Mouse (Mus musculus) neural tube, embryonic 12.5 days (tissue): ENCODE measurements around the gene Npvf. TPM values are rescaled to one million over a fixed set of nuclear protein-coding genes. Genes with fewer than 3 reads are reported as not detected.
"Not testable (repeated sequence)": the region's sequence is repeated elsewhere in the genome, so short reads cannot be mapped to it uniquely, and the experiment has no call there.

Experiments used
- ATAC-seq: fragments of 200-750 bp; cut with Nextera tagmentation; 2 replicates; pipeline ENCODE4 v1.8.0; 2017; ENCODE audit warnings: low read depth, mild to moderate bottlenecking, moderate TSS enrichment, moderate library complexity; ENCODE audit not compliant: low FRiP score
- H3K27ac ChIP-seq: fragments of 300-500 bp; sonication (generic); 2 replicates; pipeline ENCODE4 v1.5.1; 2016
- H3K27me3 ChIP-seq: fragments of 300-500 bp; sonication (generic); replicated peaks from 2 replicates; pipeline ENCODE4 v1.6.1; 2016; ENCODE audit warnings: mild to moderate bottlenecking
- H3K36me3 ChIP-seq: fragments of 300-500 bp; sonication (generic); 2 replicates; pipeline ENCODE4 v1.6.1; 2016; ENCODE audit warnings: mild to moderate bottlenecking
- H3K4me1 ChIP-seq: fragments of 300-500 bp; sonication (generic); 2 replicates; pipeline ENCODE4 v1.6.1; 2016
- H3K4me2 ChIP-seq: fragments of 300-500 bp; sonication (generic); replicated peaks from 2 replicates; pipeline ENCODE4 v1.6.1; 2016; ENCODE audit warnings: mild to moderate bottlenecking
- H3K4me3 ChIP-seq: fragments of 300-500 bp; sonication (generic); 2 replicates; pipeline ENCODE4 v1.5.1; 2016
- H3K9ac ChIP-seq: fragments of 300-500 bp; sonication (generic); 2 replicates; pipeline ENCODE4 v1.6.1; 2016; ENCODE audit warnings: mild to moderate bottlenecking
- H3K9me3 ChIP-seq: fragments of 300-500 bp; sonication (generic); 2 replicates; pipeline ENCODE4 v1.6.1; 2016; ENCODE audit warnings: mild to moderate bottlenecking
- WGBS: fragments of 180-500 bp; shearing (Covaris S2); methylation state at CpG from one replicate; pipeline ENCODE4 v1.1.7; 2016; 5-methylcytosine and 5-hydroxymethylcytosine counted together
- polyA plus RNA-seq: library from polyadenylated mRNA; unstranded; fragments of >200 nt; fragmentation: Nextera tagmentation; extraction: Ambion mirVana; gene quantifications from 2 replicates; pipeline ENCODE4 v1.2.1, GENCODE M21; 2016

Npvf gene
- polyA plus RNA-seq, 1 experiment from 2014 or later, result not detected

DNA sequence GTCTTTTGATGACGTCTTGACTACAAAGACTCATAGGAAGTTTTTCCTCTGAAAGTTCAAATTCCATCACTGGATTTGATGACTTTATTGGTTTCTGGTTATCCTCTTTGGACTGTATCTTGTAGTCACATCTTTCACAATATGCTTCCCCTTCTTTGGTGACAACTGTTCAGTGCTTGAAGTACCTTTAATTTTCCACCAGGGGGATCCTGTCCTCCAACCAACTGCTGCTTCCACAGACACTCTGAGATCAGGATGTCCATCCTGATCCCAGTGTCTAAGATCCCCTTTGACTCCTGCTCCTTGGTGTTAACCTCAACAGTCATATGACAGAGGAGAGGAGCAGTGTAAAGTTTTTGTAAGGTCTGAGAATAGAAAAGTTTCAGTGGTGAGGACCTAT, 36.0 kb downstream of the Npvf start:
- H3K4me2 ChIP-seq, H3K27ac ChIP-seq, H3K4me1 ChIP-seq, ATAC-seq, H3K36me3 ChIP-seq, H3K9ac ChIP-seq, H3K27me3 ChIP-seq, H3K9me3 ChIP-seq, H3K4me3 ChIP-seq: not testable (repeated sequence)
- 94% methylated on average over 1 of the region's 1 CpGs for WGBS

DNA sequence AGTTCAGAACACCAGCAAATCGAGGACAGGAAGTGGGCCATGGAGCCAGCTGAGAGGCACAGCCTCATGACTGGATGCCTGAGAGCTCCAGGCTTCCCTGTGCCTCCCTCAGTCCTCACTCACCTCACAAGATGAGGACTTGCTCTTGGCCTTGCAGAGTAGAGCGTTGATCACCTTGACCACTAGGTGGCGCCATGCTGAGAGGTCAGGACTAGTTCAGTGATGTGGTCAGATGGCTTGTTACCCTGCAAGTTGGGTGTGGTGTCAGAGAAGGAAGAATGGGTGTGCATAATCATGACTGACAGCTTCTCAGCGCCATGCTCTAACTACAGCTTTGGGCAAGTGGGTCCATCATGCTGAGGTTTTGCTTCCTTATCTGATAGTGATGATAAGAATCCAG, 52.6 kb downstream of the Npvf start:
- Histone ChIP-seq H3K4me3 (no peak overlapping the region), H3K9ac (no peak overlapping the region), H3K36me3 (no peaks in the 10 kb centered on the region), H3K9me3 (no peaks in the 10 kb centered on the region), H3K27me3 (no peaks in the 10 kb centered on the region), H3K4me1 (no peaks in the 10 kb centered on the region), H3K4me2 (no peak overlapping the region), H3K27ac (no peak overlapping the region)
- 33% methylated on average over 4 of the region's 4 CpGs for WGBS
- no peak for ATAC-seq

Other genes starting within 250 kb of the Npvf start
- gene Osbpl3, start 198.2 kb downstream of the Npvf start, polyA plus RNA-seq, result 5.4 and 5.9 TPM in 2 replicates
- 69.7 and 74.2 TPM in 2 replicates for gene Cycs, start 87.9 kb downstream of the Npvf start, polyA plus RNA-seq
- 0.90 and 1.1 TPM in 2 replicates for gene 4921507P07Rik, start 57.8 kb downstream of the Npvf start, polyA plus RNA-seq